Mouse (Mus musculus) bone marrow macrophage, adult 2 months (primary cell): ENCODE measurements around the gene Mtss1l. TPM values are rescaled to one million over a fixed set of nuclear protein-coding genes. Genes with fewer than 3 reads are reported as not detected.

Experiments used
- H3K27ac ChIP-seq: 2 replicates; pipeline ENCODE4 v1.5.1; 2012; ENCODE audit warnings: low read depth, low read length; ENCODE audit not compliant: insufficient read depth
- H3K4me1 ChIP-seq: 2 replicates; pipeline ENCODE4 v1.6.1; 2012; ENCODE audit warnings: low read length; ENCODE audit not compliant: control insufficient read depth, insufficient read depth
- H3K4me3 ChIP-seq: 2 replicates; pipeline ENCODE4 v1.5.1; 2012; ENCODE audit warnings: mild to moderate bottlenecking, low read length, moderate library complexity; ENCODE audit not compliant: insufficient read depth
- CTCF ChIP-seq: IDR thresholded peaks from 2 replicates; pipeline ENCODE4 v1.5.1; 2012; ENCODE audit warnings: low read depth, mild to moderate bottlenecking, low read length, moderate library complexity
- POLR2A ChIP-seq: IDR thresholded peaks from 2 replicates; pipeline ENCODE4 v1.6.1; 2012; ENCODE audit warnings: mild to moderate bottlenecking, low read depth, low read length, borderline replicate concordance
- polyA plus RNA-seq: library from polyadenylated mRNA; stranded (reverse); fragments of >200 nt; gene quantifications from 2 replicates; pipeline ENCODE4 v1.2.4, GENCODE M21; 2012; ENCODE audit not compliant: missing spikeins, insufficient read depth, insufficient read length

Mtss1l gene
- polyA plus RNA-seq, 1 experiment = 0.50 TPM

DNA sequence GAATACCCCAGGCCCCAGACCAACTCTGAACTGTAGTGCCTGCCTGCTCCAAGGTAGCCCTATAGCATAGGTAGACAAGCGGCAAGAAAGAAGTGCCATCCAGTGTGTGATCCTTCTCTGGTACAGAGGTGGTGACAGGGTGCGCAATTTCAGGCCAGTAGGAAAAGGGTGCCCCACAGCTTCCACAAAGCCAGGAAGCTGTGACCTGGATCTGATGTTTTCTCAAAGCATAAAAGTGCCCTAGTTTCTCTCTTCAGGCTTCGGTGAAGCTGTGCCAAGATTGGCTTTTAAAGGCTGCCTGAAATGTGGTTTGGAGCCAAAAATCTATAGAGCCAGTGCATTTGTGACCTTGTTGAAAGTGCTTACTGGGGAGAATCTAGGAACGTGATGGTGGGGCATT lies 26.4 kb upstream of the Mtss1l start:
- H3K4me1 ChIP-seq = peaks cover 9% of the 10 kb centered on the region
- H3K4me3 ChIP-seq = no peak overlapping the region
- no peak overlapping the region for H3K27ac ChIP-seq
- TF ChIP-seq POLR2A (no peak), CTCF (no peak)

DNA sequence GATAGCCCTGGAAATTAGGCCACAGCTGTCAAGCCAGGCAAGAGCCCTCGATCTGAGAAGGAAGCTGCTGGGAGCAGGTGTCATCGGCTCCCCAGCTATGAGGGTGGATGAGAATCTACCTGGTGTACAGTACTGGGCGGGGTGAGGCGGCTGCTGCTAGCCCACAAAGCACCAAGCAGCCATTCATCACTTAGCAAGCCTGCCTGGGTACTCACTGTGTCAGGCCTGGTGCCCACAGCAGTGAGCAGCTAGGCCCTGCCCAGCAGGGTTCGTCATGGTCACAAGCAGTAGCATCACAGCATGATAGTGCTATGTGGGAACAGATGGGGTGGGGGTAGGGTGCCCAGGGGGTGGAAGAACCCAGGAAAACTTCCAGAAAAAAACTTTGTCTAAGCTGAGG lies 25.8 kb upstream of the Mtss1l start:
- TF ChIP-seq CTCF = no peak
- TF ChIP-seq POLR2A = no peak
- Histone ChIP-seq H3K4me1 (peaks cover 9% of the 10 kb centered on the region), H3K4me3 (no peak overlapping the region), H3K27ac (no peak overlapping the region)

DNA sequence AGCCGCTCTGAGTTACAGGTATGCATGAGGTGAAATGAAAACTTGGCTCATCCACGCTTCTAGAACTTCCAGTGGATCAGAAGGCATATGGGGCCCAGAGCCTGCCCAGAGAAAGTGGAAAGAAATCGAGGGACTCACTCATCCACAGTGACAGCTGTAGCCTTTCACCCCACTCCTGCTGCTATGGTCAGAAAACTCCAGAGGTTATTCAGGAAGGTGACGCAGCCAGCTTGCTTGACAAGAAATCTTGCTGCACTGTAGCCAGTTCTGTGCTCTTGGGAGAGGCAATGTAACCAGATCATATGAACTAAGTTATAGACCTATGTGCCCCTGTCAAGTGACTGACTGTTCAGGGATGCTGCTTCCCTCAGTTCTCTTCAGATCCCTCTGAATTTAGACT lies 25.2 kb upstream of the Mtss1l start:
- H3K4me1 ChIP-seq = peaks cover 11% of the 10 kb centered on the region
- H3K4me3 ChIP-seq = no peak overlapping the region
- TF ChIP-seq POLR2A = no peak
- no peak for TF ChIP-seq CTCF
- no peak overlapping the region for H3K27ac ChIP-seq

GRCm38 (mm10) chr8:110697571-110697970 lies 23.7 kb upstream of the Mtss1l start:
- H3K4me1 ChIP-seq = peaks cover 24% of the 10 kb centered on the region
- TF ChIP-seq POLR2A (no peak), CTCF (no peak)
- H3K4me3 ChIP-seq = no peak overlapping the region
- no peak overlapping the region for H3K27ac ChIP-seq

- TF ChIP-seq POLR2A = no peak
- no peak for TF ChIP-seq CTCF
- peaks cover 25% of the 10 kb centered on the region for H3K4me1 ChIP-seq
- H3K27ac ChIP-seq = no peak overlapping the region
- no peak overlapping the region for H3K4me3 ChIP-seq
These were observed 23.2 kb upstream of the Mtss1l start for GRCm38 (mm10) chr8:110698098-110698497.

GRCm38 (mm10) chr8:110699501-110699900 lies 21.8 kb upstream of the Mtss1l start:
- no peak overlapping the region for H3K4me3 ChIP-seq
- no peak for TF ChIP-seq POLR2A
- TF ChIP-seq CTCF = no peak
- H3K27ac ChIP-seq = no peak overlapping the region
- H3K4me1 ChIP-seq = peaks cover 31% of the 10 kb centered on the region

GRCm38 (mm10) chr8:110700561-110700960 lies 20.7 kb upstream of the Mtss1l start:
- no peak overlapping the region for H3K4me3 ChIP-seq
- H3K27ac ChIP-seq = no peak overlapping the region
- TF ChIP-seq CTCF (no peak), POLR2A (no peak)
- H3K4me1 ChIP-seq = peaks cover 31% of the 10 kb centered on the region

- H3K4me3 ChIP-seq = no peak overlapping the region
- H3K4me1 ChIP-seq = peaks cover 29% of the 10 kb centered on the region
- no peak overlapping the region for H3K27ac ChIP-seq
- no peak for TF ChIP-seq POLR2A
- TF ChIP-seq CTCF = no peak
These were observed 18.4 kb upstream of the Mtss1l start for GRCm38 (mm10) chr8:110702636-110703459.

- no peak overlapping the region for H3K27ac ChIP-seq
- H3K4me1 ChIP-seq = peaks cover 25% of the 10 kb centered on the region
- no peak for TF ChIP-seq POLR2A
- no peak for TF ChIP-seq CTCF
- no peak overlapping the region for H3K4me3 ChIP-seq
These were observed 17.7 kb upstream of the Mtss1l start for GRCm38 (mm10) chr8:110703460-110704061.

- H3K4me1 ChIP-seq = peaks cover 22% of the 10 kb centered on the region
- H3K27ac ChIP-seq = no peak overlapping the region
- TF ChIP-seq CTCF = no peak
- no peak overlapping the region for H3K4me3 ChIP-seq
These were observed 17.2 kb upstream of the Mtss1l start for GRCm38 (mm10) chr8:110704103-110704502.
